Mouse (Mus musculus) heart, postnatal 0 days (tissue): ENCODE measurements around the gene 2700097O09Rik. TPM values are rescaled to one million over a fixed set of nuclear protein-coding genes. Genes with fewer than 3 reads are reported as not detected.
A peak's percentile ranks its signal among the peaks of the same experiment; 100 is the strongest.
"Not testable (repeated sequence)": the region's sequence is repeated elsewhere in the genome, so short reads cannot be mapped to it uniquely, and the experiment has no call there.

Experiments
- ATAC-seq: fragments of 200-750 bp; cut with Nextera tagmentation; 2 replicates; pipeline ENCODE4 v1.8.0; 2017; ENCODE audit warnings: low read depth, moderate number of reproducible peaks, moderate library complexity; ENCODE audit not compliant: insufficient read depth
- DNase-seq: peaks from one replicate; pipeline ENCODE4 v3.0.0-alpha.2; 2016; ENCODE audit warnings: low spot score
- H3K27ac ChIP-seq: fragments of 300-500 bp; sonication (generic); 2 replicates; pipeline ENCODE4 v1.5.1; 2014; ENCODE audit warnings: low read depth, mild to moderate bottlenecking
- H3K27me3 ChIP-seq: fragments of 300-500 bp; sonication (generic); 2 replicates; pipeline ENCODE4 v1.6.1; 2014; ENCODE audit warnings: low read length, mixed read lengths; ENCODE audit not compliant: control insufficient read depth, insufficient read depth
- H3K36me3 ChIP-seq: fragments of 300-500 bp; sonication (generic); replicated peaks from 2 replicates; pipeline ENCODE4 v1.6.1; 2014; ENCODE audit warnings: low read length, mixed read lengths; ENCODE audit not compliant: control insufficient read depth, insufficient read depth
- H3K4me1 ChIP-seq: fragments of 300-500 bp; sonication (generic); 2 replicates; pipeline ENCODE4 v1.6.1; 2014; ENCODE audit warnings: antibody characterized with exemption; ENCODE audit not compliant: control insufficient read depth, insufficient read depth
- H3K4me2 ChIP-seq: fragments of 300-500 bp; sonication (generic); 2 replicates; pipeline ENCODE4 v1.6.1; 2014; ENCODE audit warnings: low read depth, mild to moderate bottlenecking, low read length, moderate library complexity
- H3K4me3 ChIP-seq: fragments of 300-500 bp; sonication (generic); 2 replicates; pipeline ENCODE4 v1.5.1; 2014; ENCODE audit warnings: low read depth, low read length
- H3K9ac ChIP-seq: fragments of 300-500 bp; sonication (generic); replicated peaks from 2 replicates; pipeline ENCODE4 v1.6.1; 2014; ENCODE audit warnings: low read depth, low read length, mixed read lengths
- H3K9me3 ChIP-seq: fragments of 300-500 bp; sonication (generic); replicated peaks from 2 replicates; pipeline ENCODE4 v1.6.1; 2016; ENCODE audit warnings: low read length; ENCODE audit not compliant: control insufficient read depth
- CTCF ChIP-seq: IDR thresholded peaks from 2 replicates; pipeline ENCODE4 v1.5.1; 2016; ENCODE audit warnings: antibody characterized with exemption, control low read depth, low read depth
- EP300 ChIP-seq: IDR thresholded peaks from 2 replicates; pipeline ENCODE4 v1.6.1; 2016; ENCODE audit warnings: antibody characterized with exemption, low read depth
- WGBS: fragments of 180-500 bp; shearing (Covaris S2); extraction: QIAGEN DNeasy Blood & Tissue Kit; methylation state at CpG from one replicate; pipeline ENCODE4 v1.1.7; 2014; 5-methylcytosine and 5-hydroxymethylcytosine counted together
- polyA plus RNA-seq: library from polyadenylated mRNA; unstranded; fragments of >200 nt; fragmentation: Nextera tagmentation; extraction: Ambion mirVana; gene quantifications from 2 replicates; pipeline ENCODE4 v1.2.1, GENCODE M21; 2015
- total RNA-seq: library from RNA; depleted of rRNA; stranded (reverse); fragments of >200 nt; gene quantifications from 2 replicates; pipeline ENCODE4 v1.2.3, GENCODE M21; 2014; ENCODE audit warnings: low replicate concordance

2700097O09Rik gene
- total and polyA plus RNA-seq, 2 experiments from 2014 or later, result 15.3 to 19.1 TPM

DNA sequence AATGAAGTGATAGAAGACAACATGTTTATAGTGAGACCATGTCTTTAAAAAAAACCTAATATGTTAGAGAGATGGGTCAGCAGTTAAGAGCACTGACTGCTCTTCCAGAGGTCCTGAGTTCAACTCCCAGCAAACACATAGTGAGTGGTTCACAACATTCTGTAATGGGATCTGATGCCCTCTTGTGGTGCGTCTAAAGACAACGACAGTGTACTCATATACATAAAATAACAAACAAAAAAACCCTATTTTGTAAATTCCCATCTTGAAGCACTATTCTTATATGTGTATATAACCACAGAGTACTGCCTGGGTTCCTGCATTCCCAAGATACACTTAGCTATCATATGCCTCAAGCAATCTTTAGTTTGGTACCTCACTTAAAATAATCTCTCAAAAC is 1.2 kb downstream of the 2700097O09Rik start:
- H3K27me3 ChIP-seq, H3K9me3 ChIP-seq, H3K4me1 ChIP-seq, H3K4me2 ChIP-seq, H3K9ac ChIP-seq, H3K36me3 ChIP-seq, H3K27ac ChIP-seq, H3K4me3 ChIP-seq, DNase-seq, ATAC-seq: not testable (repeated sequence)
- TF ChIP-seq CTCF, result peak; percentile 32
- WGBS, result 34% methylated on average over 2 of the region's 2 CpGs

DNA sequence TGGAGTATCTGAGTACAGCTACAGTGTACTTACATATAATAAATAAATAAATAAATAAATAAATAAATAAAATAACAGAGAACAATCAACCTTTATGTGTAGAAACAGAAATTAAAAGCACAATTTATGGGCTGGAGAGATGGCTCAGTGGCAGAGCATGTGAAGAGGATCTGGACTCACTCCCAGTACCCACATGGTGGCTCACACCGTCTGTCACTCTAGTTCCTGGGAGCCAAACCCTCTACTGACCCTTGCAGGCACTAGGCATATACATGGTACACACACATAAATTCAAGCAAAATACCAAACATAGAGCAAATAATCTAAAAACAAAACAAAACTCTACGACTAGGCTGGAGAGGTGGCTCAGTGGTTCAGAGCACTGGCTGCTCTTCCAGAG is 4.6 kb downstream of the 2700097O09Rik start:
- TF ChIP-seq CTCF (no peak), EP300 (no peak)
- Histone ChIP-seq H3K4me2 (no peak overlapping the region), H3K27me3 (no peaks in the 10 kb centered on the region), H3K36me3 (no peaks in the 10 kb centered on the region), H3K9me3 (no peaks in the 10 kb centered on the region), H3K4me1 (0 out of 2 replicates have a peak, but pooled peaks cover 3% of the 10 kb centered on the region), H3K27ac (no peak overlapping the region), H3K9ac (no peak overlapping the region), H3K4me3 (no peak overlapping the region)
- WGBS, result 90% methylated on average over 2 of the region's 2 CpGs
- ATAC-seq (no peak), DNase-seq (no peak)

DNA sequence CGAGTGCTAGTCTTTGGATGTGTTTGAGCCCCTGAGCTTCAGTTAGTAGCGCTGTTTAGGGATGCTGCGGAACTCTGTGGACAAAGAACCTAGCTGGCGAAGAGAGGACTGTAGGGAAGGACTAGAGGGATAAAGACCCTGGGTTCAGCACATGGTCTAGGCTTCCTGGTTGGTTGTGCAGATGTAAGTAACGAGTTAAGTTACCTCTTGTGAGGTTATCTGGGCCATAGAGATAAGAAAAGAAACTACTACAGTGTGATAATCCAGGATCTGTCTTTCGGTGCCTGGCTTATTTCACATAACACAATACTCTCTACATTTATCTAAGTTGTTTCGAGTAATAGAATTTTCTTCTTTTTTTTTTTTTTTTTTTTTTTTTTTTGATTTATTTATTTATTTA is 6.2 kb downstream of the 2700097O09Rik start:
- Histone ChIP-seq H3K4me3 (no peak overlapping the region), H3K4me1 (0 out of 2 replicates have a peak, but pooled peaks cover 3% of the 10 kb centered on the region), H3K9ac (no peak overlapping the region), H3K27me3 (no peaks in the 10 kb centered on the region), H3K4me2 (no peak overlapping the region), H3K9me3 (no peaks in the 10 kb centered on the region), H3K27ac (no peak overlapping the region), H3K36me3 (no peaks in the 10 kb centered on the region)
- DNase-seq (no peak), ATAC-seq (no peak)
- no peak for TF ChIP-seq CTCF
- WGBS, result 51% methylated on average over 7 of the region's 7 CpGs

DNA sequence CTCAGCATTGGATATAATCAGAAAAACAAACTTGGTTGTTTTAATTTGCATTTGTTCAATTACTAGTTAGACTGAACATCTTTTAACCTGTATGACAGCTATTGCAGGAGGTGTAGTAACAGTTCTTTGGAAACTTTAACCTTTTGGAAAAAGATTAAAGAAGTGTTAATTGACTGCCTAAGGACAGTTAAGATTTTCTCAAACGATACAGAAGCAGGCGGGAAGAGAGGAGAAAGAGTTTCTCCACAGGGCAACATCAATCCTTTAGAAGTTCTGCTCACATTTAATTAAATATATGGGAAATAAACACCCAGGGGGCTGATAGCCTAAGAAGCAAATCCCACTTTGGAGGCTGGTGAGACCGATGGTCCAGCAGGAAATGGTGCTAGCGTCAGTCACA is 7.4 kb downstream of the 2700097O09Rik start:
- H3K4me2 ChIP-seq, result no peak overlapping the region
- no peak for DNase-seq
- WGBS, result 64% methylated on average over 4 of the region's 4 CpGs

DNA sequence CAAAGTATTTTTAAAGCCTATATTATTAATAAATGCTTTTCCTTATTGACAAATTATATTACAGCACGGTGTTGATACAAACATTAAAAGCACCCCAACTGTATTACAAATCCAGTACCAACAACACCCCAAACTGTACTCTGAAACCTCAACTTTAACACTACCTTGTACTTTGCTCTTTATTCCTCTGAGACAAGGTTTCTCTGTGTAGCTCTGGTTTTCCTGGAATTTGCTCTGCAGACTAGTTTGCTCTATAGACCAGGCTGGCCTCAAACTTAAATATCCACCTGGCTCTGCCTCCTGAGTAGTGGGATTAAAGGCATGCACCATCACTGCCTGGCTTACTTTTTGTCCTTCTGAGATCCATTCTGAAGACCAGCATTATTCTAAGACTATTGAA is 17.8 kb downstream of the 2700097O09Rik start:
- Histone ChIP-seq H3K9me3 (no peaks in the 10 kb centered on the region), H3K36me3 (peaks cover 4% of the 10 kb centered on the region), H3K9ac (no peak overlapping the region), H3K4me3 (no peak overlapping the region), H3K4me1 (no peaks in the 10 kb centered on the region), H3K27ac (no peak overlapping the region), H3K4me2 (no peak overlapping the region), H3K27me3 (no peaks in the 10 kb centered on the region)
- DNase-seq, result no peak
- TF ChIP-seq EP300, result no peak
- TF ChIP-seq CTCF, result no peak
- WGBS, result 90% methylated on average over 1 of the region's 1 CpGs
- ATAC-seq, result no peak

More for the DNA sequence above, 7.4 kb downstream of the 2700097O09Rik start:
- no peak overlapping the region for H3K9ac ChIP-seq
- no peaks in the 10 kb centered on the region for H3K36me3 ChIP-seq
- H3K4me1 ChIP-seq, result 0 out of 2 replicates have a peak, but pooled peaks cover 3% of the 10 kb centered on the region
- H3K4me3 ChIP-seq, result no peak overlapping the region
- H3K27me3 ChIP-seq, result no peaks in the 10 kb centered on the region
- H3K27ac ChIP-seq, result no peak overlapping the region
- ATAC-seq, result no peak
- no peaks in the 10 kb centered on the region for H3K9me3 ChIP-seq
- TF ChIP-seq EP300, result no peak
- no peak for TF ChIP-seq CTCF

DNA sequence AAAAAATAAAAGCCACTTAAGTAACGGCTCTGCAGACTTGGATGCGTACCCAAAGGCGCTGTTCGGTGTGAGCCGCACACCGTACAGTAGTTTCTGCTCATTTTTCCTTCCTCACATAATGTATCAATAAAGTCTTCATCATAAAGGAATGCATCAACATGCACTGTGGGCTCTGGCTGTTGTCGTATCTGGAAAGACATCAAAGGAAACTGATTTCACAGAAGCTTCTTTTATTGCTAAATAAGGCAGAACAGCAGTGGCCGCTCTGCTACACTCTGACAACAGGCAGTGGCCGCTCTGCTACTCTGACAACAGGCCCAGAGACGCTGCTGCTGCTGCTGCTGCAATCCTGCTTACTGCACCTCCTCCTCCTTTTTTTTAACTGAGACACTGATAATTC is 18.9 kb downstream of the 2700097O09Rik start:
- H3K4me2 ChIP-seq, result no peak overlapping the region

More for the DNA sequence above, 18.9 kb downstream of the 2700097O09Rik start:
- WGBS, result 76% methylated on average over 10 of the region's 10 CpGs
- TF ChIP-seq CTCF (no peak), EP300 (no peak)
- Histone ChIP-seq H3K36me3 (peaks cover 4% of the 10 kb centered on the region), H3K4me1 (no peaks in the 10 kb centered on the region), H3K27me3 (no peaks in the 10 kb centered on the region), H3K27ac (no peak overlapping the region), H3K9me3 (no peaks in the 10 kb centered on the region), H3K4me3 (no peak overlapping the region), H3K9ac (no peak overlapping the region)
- DNase-seq (no peak), ATAC-seq (no peak)
